Mouse (Mus musculus): ENCODE data around the gene Krtap14. TPM values are rescaled to one million over a fixed set of nuclear protein-coding genes. Genes with fewer than 3 reads are reported as not detected.

The Krtap14 gene
- not detected for total RNA-seq (2021)

DNA sequence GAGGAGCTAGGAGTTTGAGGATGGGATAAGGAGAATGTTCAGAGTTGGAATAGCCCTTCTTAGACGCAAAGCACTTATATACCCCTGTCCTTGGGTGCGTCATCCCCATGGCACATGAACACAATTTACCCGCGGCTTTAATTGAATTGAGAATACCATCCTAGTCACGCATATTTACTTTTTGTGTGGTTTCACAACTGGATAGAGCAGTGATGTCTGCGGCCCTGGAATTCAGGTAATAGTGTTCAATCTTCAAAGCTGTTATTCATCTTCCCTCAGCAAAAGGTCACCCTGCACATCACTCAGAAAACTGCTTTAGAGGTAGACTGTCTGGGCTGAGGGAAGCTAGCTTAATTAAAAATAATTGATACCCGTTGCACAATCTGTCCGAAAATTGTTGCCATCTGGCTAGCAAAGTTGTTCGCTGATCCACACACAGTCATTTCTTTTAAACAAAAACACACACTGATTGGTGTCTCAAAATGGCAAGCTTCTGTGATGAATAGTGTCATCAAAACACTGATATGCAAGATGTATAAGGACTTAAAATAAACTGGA lies at the start of gene Krtap14:
TSS of gene Krtap14 (minus strand) at position 51 of the 558 bp plus-strand sequence.
- DNase-seq: no peak

DNA sequence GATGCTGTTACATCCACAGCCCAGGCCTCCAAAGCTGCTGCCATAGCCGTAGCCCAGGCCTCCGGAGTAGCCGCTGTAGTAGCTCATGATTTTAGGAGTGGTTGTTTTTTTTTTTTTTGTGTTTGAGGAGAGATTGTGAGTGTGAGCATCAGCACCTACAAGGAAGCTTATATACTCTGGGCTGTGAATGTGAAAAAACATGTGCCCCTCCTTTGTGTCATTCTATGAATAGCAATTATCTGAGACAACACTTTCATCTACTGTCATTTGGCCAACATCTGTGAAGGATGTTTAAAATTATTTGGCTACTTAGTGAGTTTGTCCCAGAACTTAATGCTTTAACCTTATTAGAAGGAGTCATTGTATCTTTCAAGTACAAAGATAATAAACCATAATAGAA lies 48.2 kb upstream of the Krtap14 start, which contains the start of gene Krtap19-2:
TSS of gene Krtap19-2 (minus strand) at position 101 of the 400 bp plus-strand sequence.
- DNase-seq: no peak

DNA sequence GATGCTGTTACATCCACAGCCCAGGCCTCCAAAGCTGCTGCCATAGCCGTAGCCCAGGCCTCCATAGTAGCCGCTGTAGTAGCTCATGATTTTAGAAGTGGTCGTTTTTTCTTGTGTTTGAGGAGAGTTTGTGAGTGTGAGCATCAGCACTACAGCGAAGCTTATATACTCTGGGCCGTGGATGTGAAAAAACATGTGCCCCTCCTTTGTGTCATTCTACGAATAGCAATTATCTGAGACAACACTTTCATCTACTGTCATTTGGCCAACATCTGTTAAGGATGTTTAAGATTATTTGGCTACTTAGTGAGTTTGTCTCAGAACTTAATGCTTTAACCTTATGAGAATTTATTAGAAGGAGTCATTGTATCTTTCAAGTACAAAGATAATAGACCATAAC lies 43.4 kb upstream of the Krtap14 start, which contains the start of gene Krtap19-1:
TSS of gene Krtap19-1 (minus strand) at position 101 of the 400 bp plus-strand sequence.
- no peak for DNase-seq

DNA sequence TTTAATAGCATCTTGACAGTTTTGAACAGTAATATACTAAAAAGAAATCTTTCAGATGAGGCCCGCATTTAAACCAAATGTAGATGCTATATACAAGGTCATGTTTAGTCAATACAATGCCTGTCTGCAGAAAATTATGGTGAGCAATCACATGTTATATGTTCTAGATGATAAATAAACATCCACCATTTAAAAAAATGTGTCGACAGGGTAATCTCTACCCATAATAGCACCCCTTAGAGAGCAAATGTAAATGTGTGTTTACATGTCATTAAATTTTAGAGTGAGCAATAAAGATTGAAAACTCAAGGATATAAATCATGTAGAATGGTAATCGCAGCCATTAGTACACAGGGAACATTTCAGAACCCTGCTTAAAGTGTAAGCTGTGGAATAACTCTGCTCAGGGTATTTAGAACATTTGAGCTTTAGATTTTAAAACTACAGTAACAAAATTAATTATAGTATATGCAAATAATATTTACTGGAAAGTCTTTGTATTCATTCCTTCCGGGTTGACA lies 39.0 kb upstream of the Krtap14 start:
- no peak for DNase-seq

DNA sequence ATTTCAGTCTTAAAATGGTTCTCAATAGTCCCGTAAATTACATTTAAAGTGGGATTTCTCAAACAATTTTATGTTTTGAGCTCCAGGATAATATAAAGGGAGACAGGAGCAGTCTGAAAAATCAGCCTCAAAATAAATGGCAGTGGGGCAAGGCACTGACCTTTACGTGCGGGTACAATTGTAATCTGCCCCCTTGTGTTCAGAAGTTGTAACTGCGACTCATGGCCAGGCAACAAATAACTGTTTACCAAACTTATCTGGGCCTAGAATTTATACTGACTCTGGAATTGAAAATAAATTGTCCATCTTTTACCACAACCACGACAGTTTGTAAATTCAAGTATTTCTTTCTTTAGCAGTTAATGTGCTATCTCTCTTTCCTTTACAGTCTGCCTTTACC lies 25.5 kb upstream of the Krtap14 start:
- DNase-seq: peak; percentile 8

DNA sequence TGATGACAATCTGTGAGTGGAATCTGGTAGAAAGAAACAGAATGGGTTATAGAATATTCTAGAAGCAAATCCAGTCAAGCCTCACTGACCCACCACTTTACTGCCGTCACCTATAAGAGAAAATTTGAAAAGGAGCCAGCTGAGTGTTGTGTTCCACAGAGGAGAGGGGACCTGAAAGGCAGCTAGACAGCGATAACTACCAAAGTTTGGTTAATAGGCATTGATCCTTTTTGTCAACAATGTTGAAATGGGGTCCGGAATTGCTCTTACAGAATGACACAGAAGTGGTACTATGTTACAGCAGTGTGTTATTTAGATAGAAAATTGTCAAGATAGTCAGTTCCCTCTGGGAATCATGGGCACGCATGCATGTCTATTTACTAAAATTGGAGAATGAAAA lies 22.6 kb upstream of the Krtap14 start:
- DNase-seq: no peak

DNA sequence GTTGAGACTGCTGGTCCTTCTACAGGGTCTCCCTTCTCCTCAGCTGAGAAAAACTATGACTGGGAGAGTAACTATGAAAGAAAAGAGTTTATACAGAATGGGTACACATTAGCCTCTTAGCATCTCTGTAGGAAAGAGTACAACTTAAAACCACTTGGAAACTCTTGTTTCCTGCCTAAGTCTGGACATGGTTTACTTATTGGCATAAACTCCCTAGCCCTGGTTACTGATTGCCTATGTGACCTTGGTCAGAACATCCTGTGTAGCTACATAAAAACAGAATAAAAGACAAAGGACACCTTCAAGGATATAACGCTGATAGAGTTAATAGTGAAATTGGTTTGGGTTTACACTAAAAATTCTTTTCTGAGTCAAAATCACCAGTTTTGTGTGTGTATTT lies 21.4 kb upstream of the Krtap14 start:
- no peak for DNase-seq

DNA sequence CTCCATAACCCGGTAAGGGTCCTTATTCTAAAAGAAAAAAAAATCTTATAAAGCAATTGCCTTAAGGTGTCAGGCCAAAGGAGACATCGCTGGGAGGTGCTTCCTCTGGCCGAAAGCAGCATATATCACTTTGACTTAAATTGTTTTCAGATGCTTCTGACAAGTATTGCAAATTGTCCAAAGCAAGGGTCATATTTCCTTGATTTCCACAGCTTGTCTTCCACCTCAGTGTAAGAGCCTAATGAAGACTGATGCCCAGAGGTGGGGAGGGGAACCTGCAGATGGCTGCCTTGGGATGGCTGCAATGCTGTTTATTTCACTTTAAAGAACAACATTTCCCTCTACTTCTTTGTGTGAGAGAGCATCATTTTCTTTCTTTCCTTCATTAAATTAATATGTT lies 1.0 kb upstream of the Krtap14 start:
- no peak for DNase-seq

DNA sequence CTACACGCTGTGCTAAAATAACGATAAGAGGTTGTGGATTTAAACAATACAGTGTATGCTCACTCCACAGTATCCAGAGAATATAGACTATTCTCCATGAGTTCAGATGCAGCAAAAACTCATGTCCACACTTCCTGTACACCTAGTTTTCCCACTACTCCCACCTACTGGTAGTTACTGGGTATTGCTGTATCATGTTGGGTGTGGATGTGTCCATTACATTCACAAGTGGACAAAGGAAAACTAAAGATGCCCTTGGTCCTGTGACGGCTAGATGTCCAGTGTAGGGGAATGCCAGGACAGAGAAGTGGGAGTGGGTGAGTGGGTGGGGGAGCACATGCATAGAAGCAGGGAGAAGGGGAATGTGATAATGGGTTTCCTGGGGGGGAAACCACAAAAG lies 2.2 kb downstream of the Krtap14 start:
- DNase-seq: no peak

DNA sequence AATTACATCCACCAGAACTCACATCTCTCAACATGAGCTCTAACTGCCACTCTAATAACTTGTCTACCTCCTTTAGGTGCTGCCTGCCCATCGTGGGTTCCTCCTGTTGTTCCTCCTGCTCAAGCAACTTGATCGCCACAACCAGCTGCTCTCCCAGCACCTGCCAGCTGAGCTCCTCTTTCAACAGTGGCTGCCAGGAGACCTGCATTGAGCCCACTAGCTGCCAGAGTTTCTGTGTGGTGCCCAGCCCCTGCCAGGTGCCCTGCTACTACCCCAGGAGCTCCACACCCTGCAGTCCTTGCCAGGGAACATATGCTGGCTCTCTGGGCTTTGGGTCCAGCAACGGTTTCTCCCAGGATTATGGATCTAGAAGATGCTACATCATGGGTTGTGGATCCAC lies 5.9 kb downstream of the Krtap14 start, which contains the start of gene Krtap15:
TSS of gene Krtap15 (plus strand) at position 150 of the 400 bp plus-strand sequence.
- DNase-seq: no peak

DNA sequence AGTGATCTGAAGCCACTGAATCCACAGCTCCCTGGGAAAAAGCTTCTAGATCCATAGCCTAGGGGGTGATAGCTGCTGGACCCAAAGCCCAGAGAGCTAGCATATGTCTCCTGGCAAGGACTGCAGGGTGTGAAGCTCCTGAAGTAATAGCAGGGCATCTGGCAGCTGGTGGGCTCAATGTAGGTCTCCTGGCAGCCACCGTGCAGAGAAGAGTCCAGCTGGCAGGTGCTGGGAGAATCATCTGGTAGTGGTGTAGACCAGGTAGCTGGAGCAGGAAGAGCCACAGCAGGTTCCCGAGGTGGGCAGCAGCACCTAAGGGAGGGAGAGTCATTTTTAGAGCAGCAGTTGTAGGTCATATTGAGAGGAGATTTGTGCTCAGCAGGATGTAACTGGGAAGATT lies 14.1 kb downstream of the Krtap14 start, which contains the start of gene Gm20741:
TSS of gene Gm20741 (minus strand) at position 394 of the 400 bp plus-strand sequence.
- DNase-seq: no peak

DNA sequence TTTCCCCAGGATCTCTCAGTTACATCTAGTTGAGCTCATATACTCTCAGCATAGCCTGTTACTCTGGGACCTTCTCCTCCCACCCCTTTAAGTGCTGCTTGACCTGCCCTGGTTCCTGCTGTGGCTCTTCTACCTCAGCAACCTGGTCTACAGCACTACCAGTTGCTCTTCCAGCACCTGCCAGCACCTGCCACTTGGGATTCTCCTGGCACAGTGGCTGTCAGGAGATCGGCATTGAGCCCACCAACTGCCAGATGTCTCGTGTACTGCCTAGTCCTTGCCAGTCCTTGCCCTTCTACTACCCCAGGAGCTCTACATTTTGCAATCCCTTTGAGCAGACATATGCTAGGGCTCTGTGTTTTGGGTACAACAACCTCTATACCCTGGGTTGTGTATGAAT lies 39.2 kb downstream of the Krtap14 start:
- DNase-seq: no peak

DNA sequence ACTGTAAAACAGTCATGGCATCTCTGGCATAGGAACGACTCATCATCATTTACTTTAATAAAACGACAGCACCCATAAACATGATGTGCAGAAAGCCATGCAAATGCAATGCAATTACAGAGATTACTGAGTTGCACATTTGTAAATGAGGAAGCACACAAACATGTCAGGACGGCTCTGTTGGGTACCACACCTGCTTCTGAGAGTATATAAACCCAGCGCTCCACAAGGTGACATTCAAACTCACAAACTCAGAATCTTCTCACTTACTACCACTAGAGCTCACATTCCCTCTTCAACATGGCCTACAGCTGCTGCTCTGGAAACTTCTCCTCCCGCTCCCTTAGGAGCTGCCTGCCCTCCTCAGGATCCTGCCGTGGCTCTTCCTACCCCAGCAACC lies 48.3 kb downstream of the Krtap14 start, which contains the start of gene Gm5965:
TSS of gene Gm5965 (plus strand) at position 301 of the 400 bp plus-strand sequence.
- no peak for DNase-seq

DNA sequence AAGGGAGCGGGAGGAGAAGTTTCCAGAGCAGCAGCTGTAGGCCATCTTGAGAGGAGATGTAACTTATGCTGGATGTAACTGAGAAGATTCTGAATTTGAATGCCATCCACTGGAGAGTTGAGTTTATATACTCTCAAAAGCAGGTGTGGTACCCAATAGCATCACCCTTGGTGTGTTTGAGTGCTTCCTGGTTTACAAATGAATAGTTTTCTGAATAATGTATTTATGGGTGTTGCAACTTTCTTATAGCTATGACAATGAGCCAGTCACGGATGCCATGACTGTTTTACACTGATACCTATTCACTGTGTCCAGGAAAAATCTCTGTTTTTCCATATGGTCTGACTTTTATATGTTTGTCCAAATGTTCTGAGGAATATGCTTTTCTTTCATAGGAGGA lies 51.8 kb downstream of the Krtap14 start, which contains the start of gene 2310057N15Rik:
TSS of gene 2310057N15Rik (minus strand) at position 101 of the 400 bp plus-strand sequence.
- no peak for DNase-seq

Other genes starting within 250 kb of the Krtap14 start
- not detected for gene Krtap24-1, start 213.9 kb downstream of the Krtap14 start, total RNA-seq (2021)
- gene 2310079G19Rik, start 198.5 kb downstream of the Krtap14 start, total RNA-seq (2021): not detected
- gene Krtap26-1, start 178.3 kb downstream of the Krtap14 start, total RNA-seq (2021): not detected
- not detected for gene Krtap27-1, start 154.5 kb downstream of the Krtap14 start, total RNA-seq (2021)
- gene 2310061N02Rik, start 118.2 kb downstream of the Krtap14 start, total RNA-seq (2021): not detected
- gene Krtap13-1, start 97.3 kb downstream of the Krtap14 start, total RNA-seq (2021): not detected
- not detected for gene Krtap13, start 74.5 kb downstream of the Krtap14 start, total RNA-seq (2021)
- not detected for gene 2310034C09Rik, start 67.3 kb downstream of the Krtap14 start, total RNA-seq (2021)
- gene 2310057N15Rik, start 51.9 kb downstream of the Krtap14 start, total RNA-seq (2021): not detected
- gene Gm5965, start 48.2 kb downstream of the Krtap14 start, total RNA-seq (2021): not detected
- not detected for gene Gm20741, start 13.9 kb downstream of the Krtap14 start, total RNA-seq (2021)
- not detected for gene Krtap15, start 5.9 kb downstream of the Krtap14 start, total RNA-seq (2021)
- gene Krtap19-1, start 43.3 kb upstream of the Krtap14 start, total RNA-seq (2021): not detected
- gene Krtap19-2, start 48.1 kb upstream of the Krtap14 start, total RNA-seq (2021): not detected
- gene Krtap19-3, start 51.9 kb upstream of the Krtap14 start, total RNA-seq (2021): not detected
- not detected for gene Krtap19-4, start 58.9 kb upstream of the Krtap14 start, total RNA-seq (2021)
- not detected for gene Krtap19-5, start 70.3 kb upstream of the Krtap14 start, total RNA-seq (2021)
- gene Krtap19-9b, start 106.1 kb upstream of the Krtap14 start, total RNA-seq (2021): not detected
- not detected for gene Krtap16-3, start 136.7 kb upstream of the Krtap14 start, total RNA-seq (2021)
- not detected for gene Krtap22-2, start 184.6 kb upstream of the Krtap14 start, total RNA-seq (2021)
- not detected for gene Gm10229, start 189.1 kb upstream of the Krtap14 start, total RNA-seq (2021)
- not detected for gene Krtap6-1, start 205.6 kb upstream of the Krtap14 start, total RNA-seq (2021)
- gene Gm10228, start 215.3 kb upstream of the Krtap14 start, total RNA-seq (2021): not detected
- not detected for gene Krtap6-5, start 221.7 kb upstream of the Krtap14 start, total RNA-seq (2021)
- gene 1110025L11Rik, start 237.9 kb upstream of the Krtap14 start, total RNA-seq (2021): not detected